Mouse (Mus musculus) left cerebral cortex, adult 2 months (tissue): ENCODE results near the gene Folr1. TPM values are rescaled to one million over a fixed set of nuclear protein-coding genes. Genes with fewer than 3 reads are reported as not detected.

ENCODE experiments used
- DNase-seq, 2 experiments: peaks; one replicate each; pipeline ENCODE4 v3.0.0; 2021 to 2022; ENCODE audit warnings: low spot score in 2 of 2, mixed read lengths in 1 of 2; ENCODE audit errors: extremely low spot score in 1 of 2
- H3K27ac ChIP-seq: fragments of 200-600 bp; 2 replicates; pipeline ENCODE4 v1.8.1; 2022
- H3K4me3 ChIP-seq: fragments of 200-600 bp; 2 replicates; pipeline ENCODE4 v1.8.1; 2022
- CTCF ChIP-seq: fragments of 200-600 bp; IDR thresholded peaks from 2 replicates; pipeline ENCODE4 v1.8.1; 2022; ENCODE audit warnings: antibody characterized with exemption, mild to moderate bottlenecking, moderate library complexity
- intact Hi-C: fragments of 180-260 bp; cut with DNase I; formaldehyde crosslinking; loops from one replicate; pipeline ENCODE4 v1.15.1; 2025
- long read RNA-seq, 2 experiments: library from polyadenylated mRNA; stranded (forward); transcript quantifications; one replicate each; pipeline ENCODE4 v2.0.0; 2021; ENCODE audit warnings: borderline mapping rate in 2 of 2
- total RNA-seq, 2 experiments: library from RNA; stranded (reverse); gene quantifications; 2 replicates each; pipeline ENCODE4 v1.2.3; 2021

Folr1 gene
- total RNA-seq: 1 to 10 TPM; 1.1 to 1.8 TPM
- long read RNA-seq, experiment 1: 0 reads
- long read RNA-seq, experiment 2: 0 reads

DNA sequence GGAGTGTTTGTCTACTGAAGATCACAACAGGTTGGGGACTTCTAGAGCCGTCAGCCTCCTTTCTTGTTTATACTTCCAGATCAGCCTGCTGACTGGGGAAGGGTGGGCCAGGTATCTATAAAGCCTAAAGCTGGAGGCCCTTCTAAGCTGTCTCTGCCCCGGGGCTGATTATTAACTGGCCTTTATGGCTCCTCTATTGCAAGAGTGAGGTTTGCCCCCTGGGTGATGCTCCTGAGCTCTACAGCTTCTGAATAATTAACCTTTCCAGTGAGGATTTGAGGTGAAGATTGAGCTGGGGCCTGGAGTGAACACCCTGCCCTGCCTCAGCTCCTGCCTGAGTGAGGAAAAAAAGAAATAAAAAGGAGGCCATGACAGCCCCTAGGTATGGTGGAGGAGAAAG lies at the start of gene Folr1:
TSS of gene Folr1 (minus strand) at position 160 of the 400 bp plus-strand sequence.
- no peak for DNase-seq
- Histone ChIP-seq H3K27ac (no peak within 1 kb of the TSS), H3K4me3 (no peak within 1 kb of the TSS)
- no peak for TF ChIP-seq CTCF
- intact Hi-C loops: no loop called here

DNA sequence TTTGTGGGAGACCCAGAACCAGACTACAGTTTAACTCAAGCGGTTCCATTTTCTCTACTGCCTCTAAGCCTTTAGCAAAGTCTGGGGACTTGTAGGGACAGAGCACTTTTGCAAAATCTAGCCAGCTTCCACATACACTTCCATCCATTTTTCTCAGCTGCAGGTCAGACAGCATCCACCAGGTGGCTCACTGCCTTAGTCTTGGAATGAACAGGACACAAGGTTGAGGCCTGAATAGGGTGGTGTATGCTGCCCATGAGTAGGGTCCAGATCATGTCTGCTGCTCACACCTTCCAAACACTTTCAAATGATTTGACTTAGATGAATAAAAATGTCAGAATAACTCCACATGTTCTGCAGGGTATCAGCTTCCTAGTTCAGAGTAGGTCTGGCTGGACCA lies 47.5 kb upstream of the Folr1 start:
- no peak overlapping the region for H3K27ac ChIP-seq
- DNase-seq: peak in 1 of 2 experiments; percentile 64
- peak; percentile 87 for TF ChIP-seq CTCF
- no peak overlapping the region for H3K4me3 ChIP-seq
- intact Hi-C loops: loop anchor here (2.0 to 5.0 kb wide), 2 partner anchors 54 to 161 kb away; no protein-coding TSS in a partner anchor

DNA sequence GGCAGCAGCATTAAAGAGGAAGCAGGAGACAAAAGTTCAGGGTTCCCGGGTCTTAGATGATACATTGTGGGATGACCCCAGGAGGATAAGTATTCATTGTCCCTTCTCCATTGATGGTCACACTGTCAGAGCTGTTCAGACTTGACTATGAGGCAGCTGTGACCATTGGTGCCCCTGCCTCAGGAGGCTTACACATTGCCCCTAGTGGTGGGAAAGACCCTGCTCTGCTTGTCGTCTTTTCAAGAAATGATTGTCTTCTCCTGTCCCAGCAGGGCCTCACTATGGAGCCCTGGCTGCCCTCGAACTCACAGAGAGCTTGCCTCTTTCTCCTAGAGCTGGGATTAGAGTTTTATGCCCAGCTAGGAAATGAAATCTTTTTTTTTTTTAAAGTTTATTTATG lies 41.4 kb upstream of the Folr1 start:
- intact Hi-C loops: no loop called here

DNA sequence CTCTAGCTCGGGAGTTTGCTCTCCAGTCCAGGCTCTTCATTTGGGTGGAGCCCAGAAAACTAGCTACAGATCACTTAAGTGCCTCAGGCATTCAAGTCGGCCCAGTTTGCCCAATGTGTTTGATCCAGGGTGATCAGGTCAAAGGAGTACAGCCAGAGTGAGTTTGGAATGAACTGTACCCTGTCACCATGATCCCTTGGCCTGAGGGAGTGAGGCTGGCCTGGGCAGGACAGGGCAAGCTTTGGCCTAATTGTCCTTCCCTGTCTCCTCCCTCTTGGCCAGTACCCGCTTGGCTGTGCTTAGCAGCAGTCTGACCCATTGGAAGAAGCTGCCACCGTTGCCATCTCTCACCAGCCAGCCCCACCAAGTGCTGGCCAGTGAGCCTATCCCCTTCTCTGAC lies 39.5 kb upstream of the Folr1 start:
- no peak for TF ChIP-seq CTCF
- Histone ChIP-seq H3K4me3 (no peak overlapping the region), H3K27ac (no peak overlapping the region)
- intact Hi-C loops: no loop called here
- no peak for DNase-seq

More for the DNA sequence above, 41.4 kb upstream of the Folr1 start:
- TF ChIP-seq CTCF: peak; percentile 15; the same call in 1 of the 2 replicates
- DNase-seq: no peak
- no peak overlapping the region for H3K4me3 ChIP-seq
- H3K27ac ChIP-seq: no peak overlapping the region

DNA sequence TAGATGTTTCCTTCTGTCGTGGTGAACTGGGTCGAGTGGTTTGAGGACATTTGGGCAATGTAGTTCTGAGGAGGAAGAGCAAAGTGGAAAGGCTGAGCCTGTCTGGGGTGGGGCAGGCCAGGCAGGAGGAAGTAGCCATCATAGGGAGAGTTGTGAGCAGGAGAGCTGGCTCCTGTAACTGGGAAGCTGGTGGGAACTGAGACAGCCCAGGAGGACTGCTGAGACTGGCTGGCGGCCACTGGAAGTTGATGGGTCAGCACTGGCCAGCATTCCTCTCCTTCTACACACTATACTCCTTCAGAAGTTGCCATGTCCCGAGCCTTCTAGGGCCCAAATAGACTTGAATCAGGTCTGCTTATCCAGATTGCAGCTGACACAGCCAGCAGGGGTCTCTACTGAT lies 37.8 kb upstream of the Folr1 start:
- H3K27ac ChIP-seq: peak overlapping the region; percentile 40; the same call in 1 of the 2 replicates
- intact Hi-C loops: loop anchor here (5.0 kb wide), 1 partner anchor 246 kb away; the partner anchor contains the start of gene Clpb
- no peak overlapping the region for H3K4me3 ChIP-seq
- no peak for DNase-seq
- TF ChIP-seq CTCF: no peak

DNA sequence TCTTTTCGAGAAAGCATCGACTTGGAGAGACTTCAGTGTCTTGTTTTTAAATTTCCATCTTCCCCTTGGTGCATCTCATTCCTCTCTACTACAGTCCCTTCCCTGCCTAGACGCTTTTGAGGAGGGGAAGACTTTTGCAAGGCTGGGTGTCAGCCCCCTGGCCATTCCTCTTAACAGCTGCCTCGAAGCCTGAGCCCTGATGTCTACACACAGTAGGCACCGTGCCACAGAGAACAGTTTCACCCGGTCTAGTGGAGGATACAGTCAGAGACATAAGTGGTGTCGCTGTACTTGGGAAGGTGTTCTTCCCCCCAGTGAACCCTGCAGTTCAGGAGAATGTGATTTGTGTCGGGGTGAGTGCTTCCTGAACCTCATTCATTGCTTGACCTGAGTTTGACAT lies 36.1 kb upstream of the Folr1 start:
- intact Hi-C loops: loop anchor here (2.0 to 5.0 kb wide), 2 partner anchors 26 to 244 kb away; partner anchors contain the start of genes Clpb and Lrrc51
- DNase-seq: no peak
- H3K27ac ChIP-seq: peak overlapping the region; percentile 13; the same call in 1 of the 2 replicates

DNA sequence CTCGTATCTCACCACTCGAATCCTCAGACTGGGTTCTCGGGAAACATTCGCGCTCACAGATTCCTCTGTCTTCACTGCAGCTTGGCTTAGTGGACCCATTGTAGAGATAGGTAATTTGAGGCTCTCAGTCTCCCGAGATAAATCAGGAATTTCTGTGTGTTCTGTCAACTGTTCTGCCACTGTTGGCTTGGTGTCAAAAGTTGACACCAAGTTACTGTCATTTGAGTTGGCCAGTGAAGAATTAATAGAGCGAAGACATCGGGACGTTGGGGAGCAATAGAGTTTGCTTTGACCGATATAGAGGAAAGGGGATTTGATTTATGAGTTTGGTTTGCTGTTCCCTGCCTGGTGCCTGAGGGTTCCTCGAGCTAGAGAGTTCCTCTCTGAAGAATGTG lies 35.7 kb upstream of the Folr1 start, which contains the start of gene Tomt:
TSS of gene Tomt (minus strand) at position 73 of the 395 bp plus-strand sequence.
- intact Hi-C loops: loop anchor here (2.0 to 5.0 kb wide), 2 partner anchors 27 to 244 kb away; partner anchors contain the start of genes Clpb and Lrrc51
- no peak for TF ChIP-seq CTCF
- no peak for DNase-seq
- Histone ChIP-seq H3K4me3 (peak within 1 kb of the TSS; percentile 91), H3K27ac (peak within 1 kb of the TSS; percentile 99)

More for the DNA sequence above, 36.1 kb upstream of the Folr1 start:
- TF ChIP-seq CTCF: no peak
- peak overlapping the region; percentile 91 for H3K4me3 ChIP-seq

DNA sequence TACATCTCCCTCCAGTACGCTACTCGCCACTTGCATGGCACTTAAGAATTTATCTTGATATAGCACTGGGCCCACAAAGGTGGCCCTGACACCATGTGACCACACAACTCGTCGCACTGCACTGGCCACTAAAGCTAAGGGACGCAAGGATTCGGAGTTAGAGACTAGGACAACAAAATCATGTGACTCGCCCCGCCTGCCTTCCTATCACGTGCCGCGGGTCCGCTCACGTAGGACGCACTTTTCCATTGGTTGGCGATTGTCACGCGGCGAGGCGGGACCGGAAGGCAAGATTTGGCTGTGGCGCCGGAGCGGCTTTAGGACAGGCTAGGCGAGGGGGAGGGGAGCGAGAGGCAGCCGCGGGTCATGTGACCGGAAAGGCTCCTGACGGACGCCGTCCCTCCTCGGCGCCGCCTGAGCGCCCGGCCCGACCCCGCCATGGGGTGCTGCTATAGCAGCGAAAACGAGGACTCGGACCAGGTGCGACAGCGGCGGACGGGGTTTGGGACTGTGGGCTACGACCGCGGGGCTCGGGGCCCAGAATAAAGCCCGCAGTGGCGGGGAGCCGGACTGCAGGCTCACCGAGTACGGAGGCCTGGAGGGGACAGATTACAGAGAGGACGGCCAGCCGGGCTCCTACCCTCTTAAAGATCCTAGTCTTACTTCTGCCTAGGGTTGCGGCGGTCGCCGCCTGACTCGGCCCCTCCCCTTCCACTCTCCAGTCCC lies 35.1 kb upstream of the Folr1 start, which contains the start of gene Lamtor1:
TSS of gene Lamtor1 (plus strand) at position 344 of the 726 bp plus-strand sequence.
- H3K27ac ChIP-seq: peak within 1 kb of the TSS; percentile 99
- peak; percentile 6 for TF ChIP-seq CTCF
- peak; percentile 99 to 100 for DNase-seq
- peak within 1 kb of the TSS; percentile 91 for H3K4me3 ChIP-seq
- intact Hi-C loops: loop anchor here (2.0 to 5.0 kb wide), 2 partner anchors 27 to 243 kb away; partner anchors contain the start of genes Clpb and Lrrc51

DNA sequence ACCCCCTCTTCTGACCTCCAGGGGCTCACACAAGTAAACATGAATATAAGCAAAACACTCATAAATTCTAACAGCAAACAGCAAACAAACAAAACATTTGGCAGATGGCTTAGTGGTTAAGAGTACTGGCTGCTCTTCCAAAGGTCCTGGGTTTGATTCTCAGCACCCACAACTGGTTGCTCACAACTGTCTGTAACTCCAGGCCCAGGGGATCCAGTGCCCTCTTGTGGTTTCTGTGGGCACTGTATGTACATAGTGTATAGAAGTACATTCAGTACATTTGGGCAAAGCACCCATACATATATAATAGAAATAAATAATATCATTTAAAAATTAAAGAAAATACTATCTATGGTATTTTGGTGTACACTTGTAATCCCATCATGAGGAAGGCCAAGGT lies 32.3 kb upstream of the Folr1 start:
- no peak overlapping the region for H3K27ac ChIP-seq
- DNase-seq: no peak
- intact Hi-C loops: no loop called here
- H3K4me3 ChIP-seq: no peak overlapping the region
- no peak; the same call in 1 of the 2 replicates for TF ChIP-seq CTCF

DNA sequence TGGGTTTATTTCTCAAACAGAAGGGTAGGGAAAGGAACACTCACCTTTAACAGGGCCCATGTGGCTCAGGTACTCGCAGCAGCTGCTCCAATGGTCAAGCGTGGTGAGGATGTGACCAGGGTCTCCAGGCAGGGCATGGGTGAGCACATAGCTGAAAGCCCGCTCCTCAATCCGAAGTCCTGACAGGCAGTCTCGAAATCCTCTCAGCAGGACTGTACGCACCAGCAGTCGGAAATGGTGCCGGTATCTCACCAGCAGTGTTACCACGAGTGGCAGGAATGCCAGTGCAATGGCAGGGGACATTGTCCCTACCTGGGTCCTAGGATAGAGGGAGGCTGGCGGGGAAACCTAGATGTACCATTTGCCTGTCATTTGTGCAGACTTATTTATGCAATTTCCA lies 31.4 kb upstream of the Folr1 start:
- Histone ChIP-seq H3K27ac (no peak overlapping the region), H3K4me3 (no peak overlapping the region)
- no peak for DNase-seq
- intact Hi-C loops: no loop called here
- TF ChIP-seq CTCF: no peak

DNA sequence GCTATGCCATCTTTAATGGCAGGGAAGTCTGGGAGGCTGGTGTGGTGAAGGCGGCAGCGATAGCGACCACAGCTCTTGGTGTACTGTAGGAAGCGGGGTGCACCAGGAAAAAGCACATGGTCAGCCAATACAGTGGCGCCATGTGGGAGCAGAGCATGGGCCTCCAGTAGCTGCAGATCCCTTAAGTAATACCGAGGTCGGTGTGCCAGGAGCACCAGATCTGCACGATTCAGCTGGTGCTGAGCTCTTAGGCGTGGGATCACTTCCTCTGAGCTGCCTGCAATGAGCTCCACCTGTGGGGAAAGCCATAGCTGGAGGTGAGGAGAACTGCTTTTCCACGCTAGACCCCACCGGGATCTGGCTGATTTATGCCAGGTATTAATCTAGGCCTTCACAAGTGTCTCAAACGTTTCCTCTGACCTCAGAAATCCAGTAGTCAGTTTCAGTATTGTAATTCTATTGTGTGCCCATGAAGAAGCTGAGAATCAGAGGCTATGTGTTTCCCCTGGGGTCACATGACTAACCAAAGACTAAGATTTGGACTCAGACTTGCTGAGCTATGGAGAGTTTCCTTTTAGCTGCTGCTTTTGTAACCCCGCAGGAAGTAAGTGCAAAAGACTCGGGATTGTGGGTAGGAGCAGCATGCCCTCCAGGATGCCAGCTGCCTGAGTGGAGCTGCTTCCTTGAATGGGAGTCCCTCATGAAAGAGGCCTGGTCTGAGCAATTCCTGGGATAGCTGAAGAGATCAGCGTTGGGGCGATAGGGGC lies 29.9 kb upstream of the Folr1 start:
- H3K4me3 ChIP-seq: no peak overlapping the region
- intact Hi-C loops: no loop called here
- DNase-seq: no peak
- no peak for TF ChIP-seq CTCF
- no peak overlapping the region for H3K27ac ChIP-seq
